Mouse (Mus musculus) neural tube, embryonic 10.5 days (tissue): Measurements from ENCODE around the gene Zc3h18.

Experiments used
- DNase-seq: peaks from one replicate; pipeline ENCODE4 v3.0.0-alpha.2; 2017; ENCODE audit warnings: low spot score; ENCODE audit errors: extremely low spot score

Gene Zc3h18

GRCm38 (mm10) chr8:122461473-122462148, 85.2 kb downstream of the Zc3h18 start:
- no peak for DNase-seq

GRCm38 (mm10) chr8:122462510-122462909, 86.1 kb downstream of the Zc3h18 start:
- DNase-seq: no peak

- DNase-seq: no peak
Observed at GRCm38 (mm10) chr8:122463651-122464640, 87.5 kb downstream of the Zc3h18 start.

DNA sequence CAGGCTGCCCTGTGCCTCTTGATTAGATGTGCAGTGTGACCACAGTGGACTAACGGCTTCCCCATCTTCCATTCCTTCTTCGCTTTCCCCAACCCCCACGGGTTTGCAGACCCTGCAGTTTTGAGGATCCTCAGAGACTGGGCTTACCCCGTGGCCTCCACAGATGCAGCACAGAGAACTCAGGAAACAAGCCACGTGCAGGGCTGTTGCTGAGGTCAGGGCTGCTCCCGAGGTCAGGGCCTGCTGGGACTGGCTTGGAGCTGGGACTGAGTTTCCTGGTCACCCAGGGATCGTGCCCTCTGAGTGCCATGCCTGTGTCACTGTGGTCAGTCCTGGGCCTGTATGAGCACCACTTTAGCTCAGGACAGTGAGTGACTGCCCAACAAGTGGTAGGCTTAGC, 88.6 kb downstream of the Zc3h18 start:
- no peak for DNase-seq
